Mouse (Mus musculus) embryonic facial prominence, embryonic 13.5 days (tissue): ENCODE measurements around the gene Pik3cd. TPM values are rescaled to one million over a fixed set of nuclear protein-coding genes. Genes with fewer than 3 reads are reported as not detected.
A peak's percentile ranks its signal among the peaks of the same experiment; 100 is the strongest.

Source experiments
- ATAC-seq: fragments of 200-750 bp; cut with Nextera tagmentation; 2 replicates; pipeline ENCODE4 v1.8.0; 2017; ENCODE audit warnings: low read depth; ENCODE audit not compliant: insufficient number of reproducible peaks, insufficient read depth, low FRiP score, low TSS enrichment
- H3K27ac ChIP-seq: fragments of 300-500 bp; sonication (generic); 2 replicates; pipeline ENCODE4 v1.5.1; 2015; ENCODE audit warnings: moderate library complexity, mild to moderate bottlenecking, inconsistent platforms
- H3K27me3 ChIP-seq: fragments of 300-500 bp; sonication (generic); 2 replicates; pipeline ENCODE4 v1.6.1; 2015; ENCODE audit warnings: mild to moderate bottlenecking, inconsistent platforms
- H3K36me3 ChIP-seq: fragments of 300-500 bp; sonication (generic); 2 replicates; pipeline ENCODE4 v1.6.1; 2015; ENCODE audit warnings: mild to moderate bottlenecking, inconsistent platforms
- H3K4me1 ChIP-seq: fragments of 300-500 bp; sonication (generic); 2 replicates; pipeline ENCODE4 v1.6.1; 2015; ENCODE audit warnings: inconsistent platforms
- H3K4me2 ChIP-seq: fragments of 300-500 bp; sonication (generic); 2 replicates; pipeline ENCODE4 v1.6.1; 2015; ENCODE audit warnings: moderate library complexity, mild to moderate bottlenecking, inconsistent platforms
- H3K4me3 ChIP-seq: fragments of 300-500 bp; sonication (generic); 2 replicates; pipeline ENCODE4 v1.5.1; 2015; ENCODE audit warnings: mild to moderate bottlenecking, inconsistent platforms
- H3K9ac ChIP-seq: fragments of 300-500 bp; sonication (generic); 2 replicates; pipeline ENCODE4 v1.6.1; 2015; ENCODE audit warnings: mild to moderate bottlenecking, inconsistent platforms
- H3K9me3 ChIP-seq: fragments of 300-500 bp; sonication (generic); 2 replicates; pipeline ENCODE4 v1.6.1; 2016; ENCODE audit warnings: inconsistent platforms
- WGBS: fragments of 180-500 bp; shearing (Covaris S2); methylation state at CpG from one replicate; pipeline ENCODE4 v1.1.7; 2015; ENCODE audit warnings: mixed read lengths; 5-methylcytosine and 5-hydroxymethylcytosine counted together
- polyA plus RNA-seq: library from polyadenylated mRNA; unstranded; fragments of >200 nt; fragmentation: Nextera tagmentation; extraction: Ambion mirVana; gene quantifications from 2 replicates; pipeline ENCODE4 v1.2.1, GENCODE M21; 2015

The Pik3cd gene
- polyA plus RNA-seq, 1 experiment from 2014 or later = 4.4 TPM

GRCm38 (mm10) chr4:149641400-149641799, 61.0 kb downstream of the Pik3cd start:
- Histone ChIP-seq H3K36me3 (peaks cover 89% of the 10 kb centered on the region), H3K4me1 (peaks cover 14% of the 10 kb centered on the region), H3K27me3 (no peaks in the 10 kb centered on the region), H3K9me3 (no peaks in the 10 kb centered on the region), H3K27ac (no peak overlapping the region), H3K9ac (no peak overlapping the region), H3K4me3 (no peak overlapping the region), H3K4me2 (no peak overlapping the region)
- ATAC-seq = no peak
- 43% methylated on average over 8 of the region's 8 CpGs for WGBS

GRCm38 (mm10) chr4:149640831-149641230, 61.5 kb downstream of the Pik3cd start:
- Histone ChIP-seq H3K4me2 (no peak overlapping the region), H3K27ac (no peak overlapping the region), H3K4me3 (no peak overlapping the region), H3K4me1 (peaks cover 14% of the 10 kb centered on the region), H3K36me3 (peaks cover 88% of the 10 kb centered on the region), H3K27me3 (no peaks in the 10 kb centered on the region), H3K9ac (no peak overlapping the region), H3K9me3 (no peaks in the 10 kb centered on the region)
- no peak for ATAC-seq
- WGBS = 79% methylated on average over 9 of the region's 9 CpGs

DNA sequence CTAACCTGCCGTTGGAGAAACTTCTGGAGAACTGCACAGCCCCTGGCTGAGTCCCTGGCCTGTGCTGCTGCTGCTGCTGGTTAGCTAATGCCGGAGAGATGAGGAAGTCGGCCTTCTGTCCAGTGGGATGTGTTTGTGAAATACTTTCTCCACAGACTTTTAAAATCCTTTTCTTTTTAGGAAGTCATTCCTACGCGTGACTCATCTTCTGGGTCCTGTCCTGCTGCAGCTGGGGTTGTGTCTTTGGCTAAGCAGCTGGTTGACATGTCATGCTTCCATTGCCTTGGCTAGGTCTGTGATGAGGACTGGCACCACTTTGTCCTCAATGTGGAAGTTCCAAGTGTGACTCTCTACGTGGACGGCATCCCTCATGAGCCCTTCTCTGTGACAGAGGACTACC, 64.4 kb downstream of the Pik3cd start:
- Histone ChIP-seq H3K4me1 (peaks cover 14% of the 10 kb centered on the region), H3K4me3 (no peak overlapping the region), H3K27ac (no peak overlapping the region), H3K27me3 (no peaks in the 10 kb centered on the region), H3K4me2 (no peak overlapping the region), H3K9ac (no peak overlapping the region), H3K36me3 (peaks cover 87% of the 10 kb centered on the region), H3K9me3 (no peaks in the 10 kb centered on the region)
- no peak for ATAC-seq
- WGBS = 93% methylated on average over 7 of the region's 7 CpGs

DNA sequence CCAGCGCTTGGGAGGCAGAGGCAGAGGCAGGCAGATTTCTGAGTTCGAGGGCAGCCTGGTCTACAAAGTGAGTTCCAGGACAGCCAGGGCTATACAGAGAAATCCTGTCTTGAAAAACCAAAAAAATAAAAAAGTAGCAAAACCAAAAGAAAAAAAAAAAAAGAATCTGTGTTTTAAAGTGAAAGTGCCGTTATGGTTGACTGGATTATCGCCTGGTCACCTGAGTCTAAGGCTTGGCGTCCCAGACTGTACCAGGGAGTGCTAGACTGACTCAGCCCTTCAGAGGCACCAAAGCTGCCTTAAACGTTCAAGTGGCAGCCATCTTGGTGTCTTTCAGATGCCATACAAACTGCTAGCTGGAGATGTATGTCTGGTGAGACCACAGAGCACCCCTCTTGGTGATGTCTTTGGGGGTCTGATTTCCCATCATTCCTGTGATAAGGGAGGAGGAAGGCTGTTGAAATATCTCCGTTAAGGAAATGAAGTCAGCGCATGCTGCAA, 66.4 kb downstream of the Pik3cd start:
- WGBS = 88% methylated on average over 8 of the region's 8 CpGs
- ATAC-seq = no peak
- H3K27me3 ChIP-seq = no peaks in the 10 kb centered on the region
- H3K27ac ChIP-seq = no peak overlapping the region
- H3K4me2 ChIP-seq = no peak overlapping the region
- no peak overlapping the region for H3K4me3 ChIP-seq
- H3K4me1 ChIP-seq = peaks cover 5% of the 10 kb centered on the region; the same call in 1 of the 2 replicates
- no peaks in the 10 kb centered on the region for H3K9me3 ChIP-seq
- no peak overlapping the region for H3K9ac ChIP-seq
- peaks cover 85% of the 10 kb centered on the region for H3K36me3 ChIP-seq

- no peaks in the 10 kb centered on the region for H3K27me3 ChIP-seq
- no peak overlapping the region for H3K4me3 ChIP-seq
- no peak overlapping the region for H3K9ac ChIP-seq
- H3K9me3 ChIP-seq = no peaks in the 10 kb centered on the region
- no peaks in the 10 kb centered on the region for H3K4me1 ChIP-seq
- H3K4me2 ChIP-seq = no peak overlapping the region
- WGBS = 91% methylated on average over 11 of the region's 11 CpGs
- H3K27ac ChIP-seq = no peak overlapping the region
- no peak for ATAC-seq
- H3K36me3 ChIP-seq = peaks cover 85% of the 10 kb centered on the region
Measured at GRCm38 (mm10) chr4:149634966-149635365, 67.4 kb downstream of the Pik3cd start.

GRCm38 (mm10) chr4:149634157-149634556, 68.2 kb downstream of the Pik3cd start:
- H3K9me3 ChIP-seq = no peaks in the 10 kb centered on the region
- H3K4me2 ChIP-seq = no peak overlapping the region
- ATAC-seq = no peak
- WGBS = 84% methylated on average over 1 of the region's 1 CpGs
- H3K4me1 ChIP-seq = no peaks in the 10 kb centered on the region
- no peak overlapping the region for H3K27ac ChIP-seq
- H3K27me3 ChIP-seq = no peaks in the 10 kb centered on the region
- H3K9ac ChIP-seq = no peak overlapping the region
- peaks cover 84% of the 10 kb centered on the region for H3K36me3 ChIP-seq
- no peak overlapping the region for H3K4me3 ChIP-seq

GRCm38 (mm10) chr4:149632670-149633307, 69.6 kb downstream of the Pik3cd start:
- 80% methylated on average over 9 of the region's 9 CpGs for WGBS
- H3K9me3 ChIP-seq = no peaks in the 10 kb centered on the region
- 0 out of 2 replicates have a peak overlapping the region, but pooled peaks have one; percentile 22 for H3K27ac ChIP-seq
- H3K4me3 ChIP-seq = no peak overlapping the region
- H3K27me3 ChIP-seq = no peaks in the 10 kb centered on the region
- H3K4me1 ChIP-seq = no peaks in the 10 kb centered on the region
- H3K36me3 ChIP-seq = peaks cover 71% of the 10 kb centered on the region
- H3K4me2 ChIP-seq = no peak overlapping the region
- no peak overlapping the region for H3K9ac ChIP-seq
- no peak for ATAC-seq

DNA sequence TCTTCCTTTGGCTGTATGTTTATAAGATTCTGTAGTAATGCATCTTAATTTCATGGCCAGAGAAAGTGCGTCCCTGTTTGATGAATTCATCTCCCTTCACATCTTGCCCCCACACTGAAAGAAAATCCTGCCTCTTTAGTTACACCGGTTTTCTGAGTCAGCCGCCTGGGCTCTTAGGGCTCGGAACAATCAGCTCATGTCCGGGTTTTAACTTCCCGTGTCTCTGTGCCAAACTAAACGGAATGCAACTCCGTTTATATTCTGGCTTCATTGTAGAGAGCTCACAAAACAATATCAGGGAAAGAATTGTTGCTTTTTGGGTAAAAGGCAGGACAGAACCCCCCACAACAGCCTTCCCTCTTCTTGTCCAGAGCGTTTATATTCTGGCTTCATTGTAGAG, 73.6 kb downstream of the Pik3cd start:
- Histone ChIP-seq H3K9ac (no peak overlapping the region), H3K4me3 (no peak overlapping the region), H3K27me3 (no peaks in the 10 kb centered on the region), H3K4me2 (no peak overlapping the region), H3K9me3 (no peaks in the 10 kb centered on the region), H3K4me1 (peaks cover 4% of the 10 kb centered on the region; the same call in 1 of the 2 replicates), H3K36me3 (peaks cover 39% of the 10 kb centered on the region), H3K27ac (peak overlapping the region; percentile 55; the same call in 1 of the 2 replicates)
- no peak for ATAC-seq
- 68% methylated on average over 9 of the region's 9 CpGs for WGBS

- WGBS = 69% methylated on average over 10 of the region's 10 CpGs
- Histone ChIP-seq H3K4me1 (peaks cover 4% of the 10 kb centered on the region; the same call in 1 of the 2 replicates), H3K9ac (no peak overlapping the region), H3K27ac (peak overlapping the region; percentile 55; the same call in 1 of the 2 replicates), H3K36me3 (peaks cover 34% of the 10 kb centered on the region), H3K27me3 (no peaks in the 10 kb centered on the region), H3K4me3 (no peak overlapping the region), H3K9me3 (no peaks in the 10 kb centered on the region), H3K4me2 (no peak overlapping the region)
- ATAC-seq = no peak
Measured at GRCm38 (mm10) chr4:149628372-149628771, 74.0 kb downstream of the Pik3cd start.

DNA sequence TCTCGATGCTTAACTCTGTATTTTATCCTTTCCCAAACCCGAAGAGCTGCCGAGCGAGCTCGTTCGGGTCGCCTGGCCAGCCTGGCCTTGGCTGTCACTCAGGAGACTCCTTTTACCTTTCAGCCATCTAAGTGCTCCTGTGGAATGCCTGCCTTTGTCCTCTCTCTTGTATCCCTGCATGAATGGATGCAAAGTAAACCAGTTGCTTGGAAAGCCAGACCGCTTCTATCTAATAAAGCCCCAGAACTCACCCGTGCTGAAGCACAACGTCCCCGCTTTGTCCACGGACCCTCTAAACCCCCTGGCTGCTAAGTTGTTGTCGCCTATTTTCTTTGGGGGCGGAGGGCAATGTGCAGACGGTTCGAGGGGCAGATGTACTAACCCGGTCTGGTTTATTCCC, 75.6 kb downstream of the Pik3cd start:
- Histone ChIP-seq H3K27ac (no peak overlapping the region), H3K9ac (no peak overlapping the region), H3K4me1 (peaks cover 4% of the 10 kb centered on the region; the same call in 1 of the 2 replicates), H3K9me3 (no peaks in the 10 kb centered on the region), H3K36me3 (peaks cover 23% of the 10 kb centered on the region), H3K4me3 (no peak overlapping the region), H3K4me2 (no peak overlapping the region), H3K27me3 (no peaks in the 10 kb centered on the region)
- 81% methylated on average over 17 of the region's 17 CpGs for WGBS
- ATAC-seq = no peak

DNA sequence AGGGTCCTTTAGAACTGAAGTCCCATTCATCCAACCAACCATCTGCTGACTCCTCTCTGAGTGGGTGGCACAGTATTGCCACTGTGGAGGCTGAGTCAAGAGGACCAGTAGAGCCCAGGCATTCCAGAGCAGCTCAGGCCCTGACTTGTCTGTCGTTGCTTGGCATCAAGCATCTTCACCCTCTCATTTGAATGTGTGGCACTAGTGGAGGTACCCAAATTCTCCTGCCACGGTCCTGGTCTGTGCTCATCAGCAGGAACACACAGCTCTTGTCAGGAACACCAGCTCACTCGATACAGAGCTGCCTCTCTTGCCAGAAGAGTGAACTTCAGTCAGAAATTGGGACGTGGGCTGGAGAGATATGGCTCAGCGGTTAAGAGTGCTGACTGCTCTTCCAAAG, 78.7 kb downstream of the Pik3cd start:
- ATAC-seq = no peak
- peaks cover 9% of the 10 kb centered on the region for H3K4me1 ChIP-seq
- no peaks in the 10 kb centered on the region for H3K27me3 ChIP-seq
- no peak overlapping the region for H3K4me2 ChIP-seq
- no peak overlapping the region for H3K9ac ChIP-seq
- WGBS = 89% methylated on average over 5 of the region's 5 CpGs
- H3K9me3 ChIP-seq = no peaks in the 10 kb centered on the region
- no peak overlapping the region for H3K4me3 ChIP-seq
- no peaks in the 10 kb centered on the region for H3K36me3 ChIP-seq
- H3K27ac ChIP-seq = no peak overlapping the region

DNA sequence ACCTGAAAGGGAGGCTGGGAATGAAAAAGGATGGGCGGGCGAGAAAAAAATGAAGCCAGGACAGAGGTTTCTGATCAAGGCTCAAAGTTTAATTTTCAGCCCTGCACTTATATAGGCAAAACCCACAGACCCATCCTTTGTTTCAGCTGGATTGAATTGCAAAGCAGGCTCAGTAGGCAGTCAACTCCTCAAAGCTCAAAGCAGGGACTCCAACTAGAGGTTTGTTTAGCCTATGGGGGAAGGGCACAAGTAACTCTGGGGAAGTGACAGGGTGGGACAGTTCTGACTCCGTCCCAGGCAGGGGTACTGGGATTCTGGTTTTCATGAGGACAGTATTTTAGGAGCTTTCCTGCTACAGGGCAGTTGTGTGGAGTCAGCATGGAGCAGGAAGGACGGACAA, 81.1 kb downstream of the Pik3cd start:
- Histone ChIP-seq H3K27ac (no peak overlapping the region), H3K9me3 (no peaks in the 10 kb centered on the region), H3K4me3 (no peak overlapping the region), H3K36me3 (peaks cover 6% of the 10 kb centered on the region; the same call in 1 of the 2 replicates), H3K9ac (no peak overlapping the region), H3K4me2 (no peak overlapping the region), H3K4me1 (peaks cover 7% of the 10 kb centered on the region), H3K27me3 (no peaks in the 10 kb centered on the region)
- WGBS = 59% methylated on average over 4 of the region's 4 CpGs
- no peak for ATAC-seq
